Mouse (Mus musculus) E14TG2a.4 (cell line): ENCODE measurements around the gene Car12.

ENCODE experiments used
- H3K27me3 ChIP-seq: 2 replicates; pipeline ENCODE4 v1.6.1; 2014; ENCODE audit warnings: low read length, control low read depth; ENCODE audit not compliant: insufficient read depth
- H3K36me3 ChIP-seq: 2 replicates; pipeline ENCODE4 v1.6.1; 2014; ENCODE audit warnings: low read length, control low read depth; ENCODE audit not compliant: insufficient read depth
- H3K4me1 ChIP-seq: replicated peaks from 2 replicates; pipeline ENCODE4 v1.6.1; 2014; ENCODE audit warnings: low read depth, low read length, control low read depth
- H3K4me3 ChIP-seq: replicated peaks from 2 replicates; pipeline ENCODE4 v1.5.1; 2014; ENCODE audit warnings: mild to moderate bottlenecking, low read length
- H3K9me3 ChIP-seq: 2 replicates; pipeline ENCODE4 v1.6.1; 2014; ENCODE audit warnings: low read length, control low read depth
- CTCF ChIP-seq: conservative IDR thresholded peaks from 2 replicates; pipeline ENCODE4 v1.5.1; 2014; ENCODE audit warnings: low read length
- NANOG ChIP-seq: IDR thresholded peaks from 2 replicates; pipeline ENCODE4 v1.6.1; 2014; ENCODE audit warnings: borderline replicate concordance, low read length, mixed read lengths
- POU5F1 ChIP-seq: IDR thresholded peaks from 2 replicates; pipeline ENCODE4 v1.6.1; 2014; ENCODE audit warnings: low read length, borderline replicate concordance

Car12 gene

GRCm38 (mm10) chr9:66716533-66716932 lies 3.0 kb downstream of the Car12 start:
- Histone ChIP-seq H3K27me3 (peaks cover 57% of the 10 kb centered on the region), H3K4me1 (peaks cover 29% of the 10 kb centered on the region), H3K4me3 (no peak overlapping the region), H3K9me3 (no peaks in the 10 kb centered on the region), H3K36me3 (no peaks in the 10 kb centered on the region)
- TF ChIP-seq CTCF (no peak), NANOG (no peak), POU5F1 (no peak)

DNA sequence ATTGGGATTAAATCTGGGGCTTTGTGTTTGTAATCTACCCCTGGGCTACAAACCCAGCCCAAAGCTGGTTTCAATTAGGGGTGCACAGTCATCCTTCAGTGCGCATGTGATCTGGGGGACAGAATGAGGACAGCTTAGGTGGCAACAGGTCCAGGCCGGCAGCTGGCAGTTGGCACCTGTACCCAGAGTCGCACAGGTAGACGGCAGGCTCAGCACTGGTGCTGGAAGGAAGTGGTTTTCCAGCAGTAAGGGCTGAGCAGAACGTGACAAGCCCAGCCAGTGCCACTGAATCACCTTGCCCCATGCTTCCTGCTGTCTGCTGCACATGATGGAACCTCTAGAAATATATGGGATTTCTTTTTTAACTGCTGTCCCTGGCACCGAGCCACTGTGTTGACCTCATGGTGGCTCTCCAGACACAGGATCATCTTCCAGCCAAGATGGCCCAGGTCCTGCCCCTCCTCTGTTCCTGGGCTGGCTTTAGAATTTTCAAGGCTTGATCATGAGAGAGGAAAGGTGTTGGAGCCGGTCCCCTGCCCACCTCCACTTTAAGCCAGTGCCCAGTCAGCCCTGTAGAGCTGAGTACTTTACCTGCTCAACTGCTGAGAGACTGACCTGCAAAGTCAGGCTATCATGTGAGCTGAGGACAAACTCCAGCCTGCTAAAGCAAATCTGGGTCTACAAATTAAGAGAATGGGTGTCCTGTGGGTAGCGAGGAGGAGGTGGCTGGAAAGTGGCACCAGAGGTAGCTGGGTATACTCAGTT lies 7.4 kb downstream of the Car12 start:
- no peak for TF ChIP-seq POU5F1
- no peak for TF ChIP-seq NANOG
- TF ChIP-seq CTCF: no peak
- no peaks in the 10 kb centered on the region for H3K4me1 ChIP-seq
- no peaks in the 10 kb centered on the region for H3K36me3 ChIP-seq
- H3K4me3 ChIP-seq: no peak overlapping the region
- no peaks in the 10 kb centered on the region for H3K9me3 ChIP-seq
- peaks cover 14% of the 10 kb centered on the region for H3K27me3 ChIP-seq

DNA sequence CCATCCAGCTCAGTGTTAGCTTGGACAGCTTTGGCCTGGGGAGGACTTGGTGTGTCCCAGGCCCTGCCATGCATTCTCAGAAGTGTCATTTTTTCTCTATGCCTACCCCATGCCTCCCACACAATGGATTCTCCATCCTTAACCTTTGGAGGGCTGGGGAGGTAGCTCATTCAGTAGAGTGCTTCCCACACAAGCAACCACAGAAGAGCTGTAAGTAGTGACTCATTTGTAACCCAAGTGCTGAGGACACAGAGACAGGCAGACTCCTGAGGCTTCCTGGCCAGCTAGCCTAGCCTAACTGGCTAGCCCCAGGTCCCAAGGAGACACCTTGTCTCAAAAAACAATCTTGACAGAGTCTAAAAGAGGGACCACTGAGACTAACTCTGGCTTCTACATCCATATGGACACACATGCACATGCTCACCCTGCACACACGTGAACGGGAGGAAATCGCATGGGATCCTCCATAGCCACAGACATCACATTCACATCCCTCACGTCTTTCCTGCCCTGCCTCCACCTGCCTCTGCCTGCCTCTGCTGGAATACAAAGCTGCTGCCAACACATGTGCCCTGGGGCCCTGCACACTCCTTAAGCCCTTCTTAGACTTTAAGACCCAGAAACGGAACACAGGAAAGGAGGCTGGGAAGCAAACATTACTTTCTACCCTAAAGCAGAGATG lies 8.8 kb downstream of the Car12 start:
- no peaks in the 10 kb centered on the region for H3K9me3 ChIP-seq
- no peak overlapping the region for H3K4me3 ChIP-seq
- no peaks in the 10 kb centered on the region for H3K4me1 ChIP-seq
- TF ChIP-seq POU5F1 (no peak), NANOG (no peak)
- 0 out of 2 replicates have a peak, but pooled peaks cover 6% of the 10 kb centered on the region for H3K27me3 ChIP-seq
- no peaks in the 10 kb centered on the region for H3K36me3 ChIP-seq

DNA sequence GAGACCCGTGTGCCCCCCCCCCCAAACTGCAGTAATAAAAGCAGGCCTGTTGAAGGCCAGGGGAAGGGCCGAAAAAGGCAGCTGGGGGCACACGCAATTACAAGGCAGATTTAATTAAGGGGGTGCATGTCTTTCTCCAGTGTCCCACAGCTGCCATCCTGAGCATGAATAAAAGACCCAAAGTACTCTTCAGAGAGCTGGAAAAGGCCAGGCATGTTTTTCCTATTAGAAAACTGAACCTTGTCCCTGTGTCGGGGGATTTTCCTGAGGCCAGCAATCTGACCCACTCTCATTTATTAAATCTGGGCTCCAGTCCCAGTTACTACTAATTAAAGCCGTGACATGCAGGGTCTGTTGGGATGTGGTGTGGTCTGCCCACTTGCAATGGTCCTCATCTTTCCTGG lies 9.4 kb downstream of the Car12 start:
- Histone ChIP-seq H3K9me3 (no peaks in the 10 kb centered on the region), H3K36me3 (no peaks in the 10 kb centered on the region), H3K4me1 (no peaks in the 10 kb centered on the region), H3K4me3 (no peak overlapping the region), H3K27me3 (0 out of 2 replicates have a peak, but pooled peaks cover 6% of the 10 kb centered on the region)
- no peak for TF ChIP-seq CTCF
- TF ChIP-seq POU5F1: no peak
- no peak for TF ChIP-seq NANOG

DNA sequence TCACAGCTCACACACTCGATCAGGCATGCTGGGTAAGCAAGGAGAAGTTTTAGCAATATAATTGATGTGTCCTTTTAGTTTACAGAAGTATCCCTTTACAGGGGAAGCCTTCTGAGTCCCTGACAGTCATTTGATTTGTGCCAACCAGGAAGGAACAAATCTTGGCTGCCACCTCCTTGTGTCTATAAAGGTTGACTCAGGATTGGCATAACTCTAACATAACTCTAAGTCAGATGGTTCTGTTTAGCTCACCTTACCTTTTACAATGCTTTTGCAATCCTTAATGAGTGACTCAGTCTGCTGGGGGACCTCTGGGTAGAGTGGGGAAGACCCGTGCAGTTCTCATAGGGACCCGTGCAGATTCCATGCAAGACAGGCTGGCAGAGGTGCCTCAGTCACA lies 12.1 kb downstream of the Car12 start:
- Histone ChIP-seq H3K9me3 (no peaks in the 10 kb centered on the region), H3K4me1 (no peaks in the 10 kb centered on the region), H3K36me3 (no peaks in the 10 kb centered on the region), H3K4me3 (no peak overlapping the region), H3K27me3 (peaks cover 5% of the 10 kb centered on the region; the same call in 1 of the 2 replicates)
- TF ChIP-seq POU5F1: no peak
- no peak for TF ChIP-seq CTCF
- no peak for TF ChIP-seq NANOG

- peaks cover 5% of the 10 kb centered on the region; the same call in 1 of the 2 replicates for H3K27me3 ChIP-seq
- H3K9me3 ChIP-seq: no peaks in the 10 kb centered on the region
- no peak overlapping the region for H3K4me3 ChIP-seq
- no peaks in the 10 kb centered on the region for H3K4me1 ChIP-seq
- no peak for TF ChIP-seq CTCF
- TF ChIP-seq NANOG: no peak
- TF ChIP-seq POU5F1: peak; percentile 9; the same call in 1 of the 2 replicates
- no peaks in the 10 kb centered on the region for H3K36me3 ChIP-seq
Measured at GRCm38 (mm10) chr9:66727333-66727732, 13.8 kb downstream of the Car12 start.

DNA sequence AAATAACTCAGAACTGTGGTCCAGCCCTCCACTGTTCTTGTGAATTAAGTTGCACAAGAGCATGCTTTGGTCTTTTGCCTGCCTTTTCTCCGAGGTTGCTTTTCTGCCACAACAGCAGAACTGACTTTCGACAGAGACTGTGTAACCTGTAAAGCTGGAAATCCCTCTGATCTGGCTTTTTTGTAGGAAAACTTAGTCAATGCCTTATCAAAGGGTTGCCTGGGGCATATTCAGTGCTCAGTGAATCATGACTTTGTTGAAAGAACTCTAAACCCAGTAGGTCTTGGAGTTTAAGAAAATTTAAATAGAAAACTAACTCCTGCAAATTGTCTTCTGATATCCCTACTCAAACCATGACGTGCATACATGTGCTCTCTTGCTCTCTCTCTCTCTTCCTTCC lies 17.1 kb downstream of the Car12 start:
- H3K27me3 ChIP-seq: peaks cover 5% of the 10 kb centered on the region; the same call in 1 of the 2 replicates
- H3K36me3 ChIP-seq: no peaks in the 10 kb centered on the region
- H3K9me3 ChIP-seq: no peaks in the 10 kb centered on the region
- no peak overlapping the region for H3K4me3 ChIP-seq
- H3K4me1 ChIP-seq: no peaks in the 10 kb centered on the region
- TF ChIP-seq CTCF: no peak
- TF ChIP-seq NANOG: no peak
- TF ChIP-seq POU5F1: no peak

- H3K36me3 ChIP-seq: no peaks in the 10 kb centered on the region
- H3K27me3 ChIP-seq: peaks cover 5% of the 10 kb centered on the region; the same call in 1 of the 2 replicates
- TF ChIP-seq CTCF: no peak
- TF ChIP-seq POU5F1: no peak
- TF ChIP-seq NANOG: no peak
- H3K4me1 ChIP-seq: no peaks in the 10 kb centered on the region
- H3K9me3 ChIP-seq: no peaks in the 10 kb centered on the region
- no peak overlapping the region for H3K4me3 ChIP-seq
Measured at GRCm38 (mm10) chr9:66731284-66731683, 17.8 kb downstream of the Car12 start.
